Mouse (Mus musculus): ENCODE measurements around the gene Klk13. TPM values are rescaled to one million over a fixed set of nuclear protein-coding genes. Genes with fewer than 3 reads are reported as not detected.

Gene Klk13
- total and polyA plus RNA-seq, 3 experiments = not detected

DNA sequence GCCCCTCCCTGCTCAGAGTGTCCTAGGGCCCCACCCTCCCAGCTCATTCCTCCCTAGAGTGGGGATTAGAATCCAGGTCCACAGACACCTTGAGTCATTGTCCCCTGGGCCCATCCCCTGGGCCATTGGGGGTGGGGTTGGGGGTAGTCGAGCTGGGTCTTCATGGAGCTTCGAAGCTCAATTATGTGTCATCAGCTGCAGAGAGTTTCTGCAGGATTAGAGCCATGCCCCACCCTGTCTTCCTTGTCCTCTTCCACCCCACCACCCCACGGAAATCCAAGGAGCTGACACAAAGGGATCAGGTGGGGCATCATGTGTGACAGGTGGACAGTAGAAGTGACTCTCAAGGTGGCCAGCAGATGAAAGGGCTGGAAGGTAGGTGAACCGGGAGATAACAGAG lies 56.2 kb downstream of the Klk13 start, which contains the start of gene Klk12:
Klk12 (plus strand) TSS at position 301 of the 400 bp plus-strand sequence.
- in situ Hi-C loops (cut with MboI; ENCODE audit: low pct_ligation_motif_present, low pct_unique_long_range_greater_than_20kb, low sequenced_read_pairs) (no loop called here), dilution Hi-C loops (cut with MboI; ENCODE audit: extremely low pct_ligation_motif_present, extremely low pct_unique_long_range_greater_than_20kb, low sequenced_read_pairs) (no loop called here)
- TF ChIP-seq UBTF (IDR thresholded peaks at IDR 0.05; ENCODE audit: low read depth, low read length) = no peak
- no peak for TF ChIP-seq ELF1 (IDR thresholded peaks at IDR 0.05; ENCODE audit: low read depth, low read length)
- TF ChIP-seq MYC (IDR thresholded peaks at IDR 0.05; ENCODE audit: low read depth, low read length) = no peak
- TF ChIP-seq PAX5 (IDR thresholded peaks at IDR 0.05; ENCODE audit: low read length) = no peak
- TF ChIP-seq ZNF384 (IDR thresholded peaks at IDR 0.05; ENCODE audit: low read depth, low read length) = no peak
- no peak for TF ChIP-seq RAD21 (IDR thresholded peaks at IDR 0.05; ENCODE audit: low read depth, low read length)
- no peak for TF ChIP-seq MXI1 (IDR thresholded peaks at IDR 0.05; ENCODE audit: low read depth, low read length)
- no peak for TF ChIP-seq JUND (conservative IDR thresholded peaks at IDR 0.05; ENCODE audit: low read depth, low read length)
- no peak for TF ChIP-seq RCOR1 (conservative IDR thresholded peaks at IDR 0.05; ENCODE audit: low read depth, low read length)
- TF ChIP-seq USF1 (IDR thresholded peaks at IDR 0.05; ENCODE audit: low read depth, low read length) = no peak
- no peak for TF ChIP-seq TBP (conservative IDR thresholded peaks at IDR 0.05; ENCODE audit: low read depth, low read length)

DNA sequence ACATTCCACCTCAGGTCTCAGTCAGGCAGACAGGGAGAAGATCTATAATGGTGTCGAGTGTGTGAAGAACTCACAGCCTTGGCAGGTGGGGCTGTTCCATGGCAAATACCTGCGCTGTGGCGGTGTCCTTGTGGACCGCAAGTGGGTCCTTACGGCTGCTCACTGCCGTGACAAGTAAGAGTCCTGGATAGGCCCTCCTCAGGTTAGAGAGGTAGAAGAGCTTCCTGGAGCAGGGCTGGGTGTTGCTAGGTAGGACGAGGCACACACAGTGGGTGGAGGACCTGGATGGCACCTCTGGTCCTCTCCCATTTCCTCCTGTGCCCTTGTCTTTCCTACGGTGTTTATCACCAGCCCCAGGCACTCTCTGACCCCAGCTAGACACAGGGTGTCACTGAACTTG lies 57.3 kb downstream of the Klk13 start:
- peaks cover 74% of the 10 kb centered on the region for H3K27me3 ChIP-seq (replicated peaks)
- no peak for DNase-seq (ENCODE audit: extremely low read depth)
- in situ Hi-C loops (cut with MboI; ENCODE audit: low pct_ligation_motif_present, low pct_unique_long_range_greater_than_20kb, low sequenced_read_pairs) = no loop called here
- H3K27ac ChIP-seq (ENCODE audit: insufficient read depth, low read depth) = no peak overlapping the region
- no peak overlapping the region for H3K4me3 ChIP-seq (replicated peaks in 1 of 3; ENCODE audit: low read depth in 2 of 3, low read length in 2 of 3, poor library complexity in 1 of 3)
- no peak for TF ChIP-seq TBP (conservative IDR thresholded peaks at IDR 0.05; ENCODE audit: low read depth, low read length)
- TF ChIP-seq GABPA (IDR thresholded peaks at IDR 0.05; ENCODE audit: insufficient replicate concordance, low read depth, low read length) = no peak
- TF ChIP-seq CTCF (conservative IDR thresholded peaks at IDR 0.05 in 1 of 2, IDR thresholded peaks at IDR 0.05 in 1 of 2; ENCODE audit: low read depth in 2 of 2, low read length in 2 of 2) = no peak
- no peak for TF ChIP-seq TCF12 (IDR thresholded peaks at IDR 0.05; ENCODE audit: low read depth, low read length)
- TF ChIP-seq SIN3A (IDR thresholded peaks at IDR 0.05; ENCODE audit: low read length) = no peak
- TF ChIP-seq USF1 (IDR thresholded peaks at IDR 0.05; ENCODE audit: low read depth, low read length) = no peak
- TF ChIP-seq UBTF (IDR thresholded peaks at IDR 0.05; ENCODE audit: low read depth, low read length) = no peak
- no peak for TF ChIP-seq MXI1 (IDR thresholded peaks at IDR 0.05; ENCODE audit: low read depth, low read length)
- no peak for TF ChIP-seq POLR2AphosphoS2 (IDR thresholded peaks at IDR 0.05; ENCODE audit: low read depth, low read length)
- no peak for TF ChIP-seq MYC (IDR thresholded peaks at IDR 0.05; ENCODE audit: low read depth, low read length)
- no peak for TF ChIP-seq IRF4 (IDR thresholded peaks at IDR 0.05; ENCODE audit: low read depth, low read length)
- no peaks in the 10 kb centered on the region for H3K79me2 ChIP-seq (replicated peaks; ENCODE audit: control insufficient read depth, extremely low read depth, insufficient read depth, poor library complexity, severe bottlenecking)
- dilution Hi-C loops (cut with MboI; ENCODE audit: extremely low pct_ligation_motif_present, extremely low pct_unique_long_range_greater_than_20kb, low sequenced_read_pairs) = no loop called here
- no peaks in the 10 kb centered on the region for H3K9me3 ChIP-seq (replicated peaks; ENCODE audit: low read length)
- no peak overlapping the region for H3K4me2 ChIP-seq (ENCODE audit: insufficient read depth, low read depth, poor library complexity, severe bottlenecking)
- no peaks in the 10 kb centered on the region for H3K36me3 ChIP-seq (replicated peaks in 1 of 2; ENCODE audit: control insufficient read depth in 1 of 2, insufficient read depth in 1 of 2, low read length in 1 of 2)
- no peak overlapping the region for H3K9ac ChIP-seq (ENCODE audit: insufficient read depth, low read depth)
- no peaks in the 10 kb centered on the region for H3K4me1 ChIP-seq (ENCODE audit: control insufficient read depth in 1 of 2, insufficient read depth in 2 of 2)

More for the DNA sequence above, 56.2 kb downstream of the Klk13 start, which contains the start of gene Klk12:
- H3K27me3 ChIP-seq (replicated peaks) = peaks cover 67% of the 10 kb centered on the region
- H3K79me2 ChIP-seq (replicated peaks; ENCODE audit: control insufficient read depth, extremely low read depth, insufficient read depth, poor library complexity, severe bottlenecking) = no peaks in the 10 kb centered on the region
- H3K27ac ChIP-seq (ENCODE audit: insufficient read depth, low read depth) = no peak within 1 kb of the TSS
- no peak within 1 kb of the TSS for H3K4me3 ChIP-seq (replicated peaks in 1 of 3; ENCODE audit: low read depth in 2 of 3, low read length in 2 of 3, poor library complexity in 1 of 3)
- DNase-seq (ENCODE audit: extremely low read depth) = no peak
- no peaks in the 10 kb centered on the region for H3K4me1 ChIP-seq (ENCODE audit: control insufficient read depth in 1 of 2, insufficient read depth in 2 of 2)
- no peak within 1 kb of the TSS for H3K9ac ChIP-seq (ENCODE audit: insufficient read depth, low read depth)
- no peak within 1 kb of the TSS for H3K4me2 ChIP-seq (ENCODE audit: insufficient read depth, low read depth, poor library complexity, severe bottlenecking)
- no peaks in the 10 kb centered on the region for H3K36me3 ChIP-seq (replicated peaks in 1 of 2; ENCODE audit: control insufficient read depth in 1 of 2, insufficient read depth in 1 of 2, low read length in 1 of 2)
- no peaks in the 10 kb centered on the region for H3K9me3 ChIP-seq (replicated peaks; ENCODE audit: low read length)
